Mouse (Mus musculus) megakaryocyte, embryonic 14.5 days (primary cell): Measurements from ENCODE around the gene Sema3f. TPM values are rescaled to one million over a fixed set of nuclear protein-coding genes. Genes with fewer than 3 reads are reported as not detected.
A peak's percentile ranks its signal among the peaks of the same experiment; 100 is the strongest.

Experiments
- H3K27me3 ChIP-seq: replicated peaks from 2 replicates; pipeline ENCODE3; 2012; ENCODE audit warnings: inconsistent platforms
- H3K36me3 ChIP-seq: replicated peaks from 2 replicates; pipeline ENCODE3; 2012; ENCODE audit warnings: low read length, inconsistent platforms, mixed read lengths
- H3K4me1 ChIP-seq: 2 replicates; pipeline ENCODE4 v1.6.1; 2012; ENCODE audit warnings: inconsistent platforms
- H3K4me3 ChIP-seq: replicated peaks from 2 replicates; pipeline ENCODE3; 2012; ENCODE audit warnings: moderate library complexity, mild to moderate bottlenecking, inconsistent platforms
- H3K9me3 ChIP-seq: 2 replicates; pipeline ENCODE4 v1.6.1; 2012; ENCODE audit warnings: inconsistent platforms
- FLI1 ChIP-seq: IDR thresholded peaks from 2 replicates; pipeline ENCODE4 v1.6.1; 2012; ENCODE audit warnings: low read length, inconsistent platforms, mixed read lengths
- GATA1 ChIP-seq: IDR thresholded peaks from 3 replicates; pipeline ENCODE4 v1.6.1; 2012; ENCODE audit warnings: mixed read lengths, low read length, inconsistent platforms, borderline replicate concordance
- polyA plus RNA-seq: library from polyadenylated mRNA; stranded (reverse); fragments of >175 nt; gene quantifications from 2 replicates; pipeline ENCODE4 v1.2.3, GENCODE M21; 2012; ENCODE audit warnings: low replicate concordance; ENCODE audit not compliant: insufficient read depth

The Sema3f gene
- polyA plus RNA-seq, 1 experiment: not detected

- TF ChIP-seq GATA1 (no peak), FLI1 (no peak)
- H3K36me3 ChIP-seq: no peaks in the 10 kb centered on the region
- H3K4me1 ChIP-seq: peaks cover 5% of the 10 kb centered on the region
- no peaks in the 10 kb centered on the region for H3K9me3 ChIP-seq
- no peak overlapping the region for H3K4me3 ChIP-seq
- peaks cover 84% of the 10 kb centered on the region for H3K27me3 ChIP-seq
Observed at GRCm38 (mm10) chr9:107715632-107716031, 5.4 kb upstream of the Sema3f start.

- H3K36me3 ChIP-seq: no peaks in the 10 kb centered on the region
- TF ChIP-seq GATA1 (no peak), FLI1 (no peak)
- H3K4me1 ChIP-seq: peaks cover 12% of the 10 kb centered on the region
- H3K9me3 ChIP-seq: no peaks in the 10 kb centered on the region
- H3K27me3 ChIP-seq: peaks cover 88% of the 10 kb centered on the region
- no peak overlapping the region for H3K4me3 ChIP-seq
Observed at GRCm38 (mm10) chr9:107714221-107714952, 4.1 kb upstream of the Sema3f start.

- peak overlapping the region; percentile 91 for H3K4me3 ChIP-seq
- TF ChIP-seq FLI1 (no peak), GATA1 (no peak)
Observed at GRCm38 (mm10) chr9:107709096-107709696, 1.1 kb downstream of the Sema3f start.

GRCm38 (mm10) chr9:107708439-107709095 is 1.7 kb downstream of the Sema3f start:
- Histone ChIP-seq H3K9me3 (no peaks in the 10 kb centered on the region), H3K27me3 (peaks cover 95% of the 10 kb centered on the region), H3K4me1 (peaks cover 49% of the 10 kb centered on the region), H3K36me3 (no peaks in the 10 kb centered on the region), H3K4me3 (peak overlapping the region; percentile 10)
- no peak for TF ChIP-seq GATA1
- no peak for TF ChIP-seq FLI1

More at GRCm38 (mm10) chr9:107709096-107709696, 1.1 kb downstream of the Sema3f start:
- H3K36me3 ChIP-seq: no peaks in the 10 kb centered on the region
- H3K4me1 ChIP-seq: peaks cover 49% of the 10 kb centered on the region
- H3K27me3 ChIP-seq: peaks cover 95% of the 10 kb centered on the region
- H3K9me3 ChIP-seq: no peaks in the 10 kb centered on the region

GRCm38 (mm10) chr9:107707701-107708438 is 2.4 kb downstream of the Sema3f start:
- peak overlapping the region; percentile 10 for H3K4me3 ChIP-seq
- TF ChIP-seq FLI1: no peak
- no peak for TF ChIP-seq GATA1
- H3K27me3 ChIP-seq: peaks cover 95% of the 10 kb centered on the region
- H3K36me3 ChIP-seq: no peaks in the 10 kb centered on the region
- peaks cover 49% of the 10 kb centered on the region for H3K4me1 ChIP-seq
- H3K9me3 ChIP-seq: no peaks in the 10 kb centered on the region

GRCm38 (mm10) chr9:107706781-107707211 is 3.5 kb downstream of the Sema3f start:
- Histone ChIP-seq H3K4me1 (peaks cover 49% of the 10 kb centered on the region), H3K27me3 (peaks cover 98% of the 10 kb centered on the region), H3K9me3 (no peaks in the 10 kb centered on the region), H3K36me3 (no peaks in the 10 kb centered on the region), H3K4me3 (no peak overlapping the region)
- TF ChIP-seq GATA1 (no peak), FLI1 (no peak)

GRCm38 (mm10) chr9:107703337-107704122 is 6.7 kb downstream of the Sema3f start:
- no peak for TF ChIP-seq GATA1
- no peak for TF ChIP-seq FLI1
- Histone ChIP-seq H3K4me3 (no peak overlapping the region), H3K36me3 (no peaks in the 10 kb centered on the region), H3K4me1 (peaks cover 28% of the 10 kb centered on the region), H3K27me3 (peaks cover 98% of the 10 kb centered on the region), H3K9me3 (no peaks in the 10 kb centered on the region)

GRCm38 (mm10) chr9:107702606-107703185 is 7.6 kb downstream of the Sema3f start:
- TF ChIP-seq GATA1 (no peak), FLI1 (no peak)
- Histone ChIP-seq H3K36me3 (no peaks in the 10 kb centered on the region), H3K9me3 (no peaks in the 10 kb centered on the region), H3K4me1 (peaks cover 20% of the 10 kb centered on the region), H3K4me3 (no peak overlapping the region), H3K27me3 (peaks cover 95% of the 10 kb centered on the region)
